Mouse (Mus musculus): ENCODE measurements around the gene Cysrt1. TPM values are rescaled to one million over a fixed set of nuclear protein-coding genes. Genes with fewer than 3 reads are reported as not detected.
A peak's percentile ranks its signal among the peaks of the same experiment; 100 is the strongest.

Gene Cysrt1
- total RNA-seq, 2 experiments from 2014 or later, result not detected

- DNase-seq, result no peak
- intact Hi-C loops (cut with DNase I), result no loop called here
These were observed 2.5 kb downstream of the Cysrt1 start for GRCm38 (mm10) chr2:25239766-25240165.

GRCm38 (mm10) chr2:25238106-25238505 lies 4.1 kb downstream of the Cysrt1 start:
- intact Hi-C loops (cut with DNase I), result no loop called here
- no peak for DNase-seq

- no peak for DNase-seq
- intact Hi-C loops (cut with DNase I), result no loop called here
These were observed 4.7 kb downstream of the Cysrt1 start for GRCm38 (mm10) chr2:25237522-25237921.

GRCm38 (mm10) chr2:25236614-25237013 lies 5.6 kb downstream of the Cysrt1 start, which contains the start of gene Rnf224:
Gene Rnf224 (minus strand): TSS chr2:25236787.
- intact Hi-C loops (cut with DNase I), result no loop called here
- DNase-seq, result no peak

- intact Hi-C loops (cut with DNase I), result no loop called here
- DNase-seq, result no peak
These were observed 7.6 kb downstream of the Cysrt1 start for GRCm38 (mm10) chr2:25234551-25235220.

GRCm38 (mm10) chr2:25234050-25234449 lies 8.2 kb downstream of the Cysrt1 start, which contains the start of gene Slc34a3:
Gene Slc34a3 (minus strand): TSS chr2:25234364.
- intact Hi-C loops (cut with DNase I), result no loop called here
- DNase-seq, result no peak

GRCm38 (mm10) chr2:25233421-25233820 lies 8.8 kb downstream of the Cysrt1 start:
- intact Hi-C loops (cut with DNase I), result no loop called here
- no peak for DNase-seq

- DNase-seq, result no peak
- intact Hi-C loops (cut with DNase I), result no loop called here
These were observed 11.2 kb downstream of the Cysrt1 start for GRCm38 (mm10) chr2:25231038-25231437.

GRCm38 (mm10) chr2:25230581-25230980 lies 11.7 kb downstream of the Cysrt1 start:
- no peak for DNase-seq
- intact Hi-C loops (cut with DNase I), result no loop called here

GRCm38 (mm10) chr2:25229582-25229981 lies 12.7 kb downstream of the Cysrt1 start:
- intact Hi-C loops (cut with DNase I), result no loop called here
- DNase-seq, result no peak

GRCm38 (mm10) chr2:25228995-25229530 lies 13.2 kb downstream of the Cysrt1 start:
- intact Hi-C loops (cut with DNase I), result loop anchor here (1.0 kb wide), 1 partner anchor 36 kb away; no protein-coding TSS in a partner anchor
- no peak for DNase-seq

GRCm38 (mm10) chr2:25228431-25228889 lies 13.8 kb downstream of the Cysrt1 start:
- intact Hi-C loops (cut with DNase I), result loop anchor here (1.0 kb wide), 1 partner anchor 35 kb away; no protein-coding TSS in a partner anchor

GRCm38 (mm10) chr2:25227406-25227805 lies 14.8 kb downstream of the Cysrt1 start:
- DNase-seq, result no peak
- intact Hi-C loops (cut with DNase I), result no loop called here

More at GRCm38 (mm10) chr2:25228431-25228889, 13.8 kb downstream of the Cysrt1 start:
- peak; percentile 78 to 85 for DNase-seq

- peak; percentile 39 to 40 for DNase-seq
- intact Hi-C loops (cut with DNase I), result no loop called here
These were observed 15.4 kb downstream of the Cysrt1 start for GRCm38 (mm10) chr2:25226864-25227263.

- intact Hi-C loops (cut with DNase I), result no loop called here
- no peak for DNase-seq
These were observed 16.4 kb downstream of the Cysrt1 start for GRCm38 (mm10) chr2:25225811-25226379.

GRCm38 (mm10) chr2:25224766-25225752 lies 17.2 kb downstream of the Cysrt1 start:
- DNase-seq, result peak; percentile 94 to 99
- intact Hi-C loops (cut with DNase I), result no loop called here

- DNase-seq, result no peak
- intact Hi-C loops (cut with DNase I), result no loop called here
These were observed 17.8 kb downstream of the Cysrt1 start, which contains the start of gene Tubb4b for GRCm38 (mm10) chr2:25224492-25224765. Gene Tubb4b (minus strand): TSS chr2:25224702.

- intact Hi-C loops (cut with DNase I), result no loop called here
These were observed 18.4 kb downstream of the Cysrt1 start for GRCm38 (mm10) chr2:25223681-25224491.

GRCm38 (mm10) chr2:25221331-25221772 lies 20.9 kb downstream of the Cysrt1 start:
- DNase-seq, result no peak
- intact Hi-C loops (cut with DNase I), result no loop called here

More at GRCm38 (mm10) chr2:25223681-25224491, 18.4 kb downstream of the Cysrt1 start:
- peak; percentile 72 to 78 for DNase-seq

- intact Hi-C loops (cut with DNase I), result no loop called here
- no peak for DNase-seq
These were observed 23.8 kb downstream of the Cysrt1 start, which contains the start of gene Fam166a for GRCm38 (mm10) chr2:25218445-25218844. Gene Fam166a (plus strand): TSS chr2:25218745.
